Mouse (Mus musculus) heart, adult 2 months (tissue): ENCODE results near the gene Clic6. TPM values are rescaled to one million over a fixed set of nuclear protein-coding genes. Genes with fewer than 3 reads are reported as not detected.

Experiments
- DNase-seq, 2 experiments: peaks; one replicate each; pipeline ENCODE4 v3.0.0; 2021
- H3K27ac ChIP-seq: fragments of 200-600 bp; 2 replicates; pipeline ENCODE4 v1.8.1; 2022
- H3K27me3 ChIP-seq: fragments of 200-500 bp; 2 replicates; pipeline ENCODE4 v1.6.1; 2012; ENCODE audit warnings: mild to moderate bottlenecking, low read length, inconsistent platforms, mixed read lengths; ENCODE audit not compliant: control insufficient read depth, insufficient read depth
- H3K36me3 ChIP-seq: fragments of 200-500 bp; 2 replicates; pipeline ENCODE4 v1.6.1; 2012; ENCODE audit warnings: low read length, inconsistent platforms; ENCODE audit not compliant: control insufficient read depth, insufficient read depth
- H3K4me1 ChIP-seq: fragments of 200-500 bp; 2 replicates; pipeline ENCODE4 v1.6.1; 2011; ENCODE audit warnings: low read length; ENCODE audit not compliant: control insufficient read depth, insufficient read depth
- H3K4me3 ChIP-seq: fragments of 200-600 bp; 2 replicates; pipeline ENCODE4 v1.8.1; 2022
- H3K79me2 ChIP-seq: fragments of 200-500 bp; replicated peaks from 2 replicates; pipeline ENCODE4 v1.6.1; 2012; ENCODE audit warnings: mild to moderate bottlenecking, inconsistent platforms, low read length, moderate library complexity, mixed read lengths; ENCODE audit not compliant: control insufficient read depth, insufficient read depth
- H3K9ac ChIP-seq: fragments of 200-500 bp; 2 replicates; pipeline ENCODE4 v1.6.1; 2012; ENCODE audit warnings: low read depth, mild to moderate bottlenecking, control low read depth, inconsistent platforms, low read length, mixed read lengths
- CTCF ChIP-seq: fragments of 200-600 bp; IDR thresholded peaks from 2 replicates; pipeline ENCODE4 v1.8.1; 2022; ENCODE audit warnings: antibody characterized with exemption, mild to moderate bottlenecking, moderate library complexity
- EP300 ChIP-seq: fragments of 200-500 bp; IDR thresholded peaks from 2 replicates; pipeline ENCODE4 v1.6.1; 2011; ENCODE audit warnings: low read depth, low read length, control low read depth; ENCODE audit not compliant: insufficient read depth
- POLR2A ChIP-seq: fragments of 200-500 bp; IDR thresholded peaks from 2 replicates; pipeline ENCODE4 v1.6.1; 2011; ENCODE audit warnings: mild to moderate bottlenecking, low read depth, low read length, control low read depth; ENCODE audit not compliant: insufficient read depth
- WGBS: fragments of 180-500 bp; shearing (Covaris S2); methylation state at CpG from one replicate; pipeline ENCODE4 v1.1.7; 2018; 5-methylcytosine and 5-hydroxymethylcytosine counted together
- intact Hi-C: fragments of 180-260 bp; cut with DNase I; formaldehyde crosslinking; loops from one replicate; pipeline ENCODE4 v1.15.1; 2025
- polyA plus RNA-seq: library from polyadenylated mRNA; depleted of rRNA; stranded (reverse); fragments of >200 nt; gene quantifications from 2 replicates; pipeline ENCODE4 v1.2.3, GENCODE M21; 2012
- total RNA-seq, 2 experiments: library from RNA; stranded (reverse); gene quantifications; 2 replicates each; pipeline ENCODE4 v1.2.3; 2021

Gene Clic6
- total and polyA plus RNA-seq, 3 experiments, result 0.07 to 0.92 (median 0.18) TPM

DNA sequence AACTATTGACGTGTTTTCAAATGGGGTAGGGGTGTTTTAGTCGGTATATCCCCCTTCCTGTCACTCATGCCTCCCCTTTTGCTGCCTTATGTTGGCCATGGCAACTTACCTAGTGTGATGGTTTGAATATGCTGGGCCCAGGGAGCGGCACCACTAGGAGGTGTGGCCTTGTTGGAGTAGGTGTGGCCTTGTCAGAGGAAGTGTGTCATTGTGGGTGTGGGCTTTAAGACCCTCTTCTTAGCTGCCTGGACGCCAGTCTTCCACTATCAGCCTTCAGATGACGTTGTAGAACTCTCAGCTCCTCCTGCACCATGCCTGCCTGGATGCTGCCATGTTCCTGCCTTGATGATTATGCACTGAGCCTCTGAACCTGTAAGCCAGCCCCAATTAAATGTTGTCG is 14.8 kb upstream of the Clic6 start, which contains the start of gene Rcan1:
Gene Rcan1 (minus strand): TSS at position 162 of the 400 bp plus-strand sequence.
- no peaks in the 10 kb centered on the region for H3K27me3 ChIP-seq
- WGBS, result 71% methylated on average over 6 of the region's 6 CpGs
- no peak within 1 kb of the TSS for H3K27ac ChIP-seq
- peaks cover 2% of the 10 kb centered on the region; the same call in 1 of the 2 replicates for H3K4me1 ChIP-seq
- intact Hi-C loops, result no loop called here
- H3K36me3 ChIP-seq, result no peaks in the 10 kb centered on the region
- no peak for DNase-seq
- no peaks in the 10 kb centered on the region for H3K79me2 ChIP-seq
- H3K4me3 ChIP-seq, result no peak within 1 kb of the TSS
- no peak for TF ChIP-seq CTCF
- TF ChIP-seq POLR2A, result no peak
- no peak for TF ChIP-seq EP300
- no peak within 1 kb of the TSS for H3K9ac ChIP-seq

- Histone ChIP-seq H3K36me3 (no peaks in the 10 kb centered on the region), H3K27me3 (no peaks in the 10 kb centered on the region), H3K79me2 (no peaks in the 10 kb centered on the region), H3K4me3 (no peak overlapping the region), H3K27ac (no peak overlapping the region), H3K9ac (no peak overlapping the region), H3K4me1 (peaks cover 2% of the 10 kb centered on the region; the same call in 1 of the 2 replicates)
- intact Hi-C loops, result no loop called here
- 63% methylated on average over 3 of the region's 3 CpGs for WGBS
- TF ChIP-seq EP300, result no peak
- TF ChIP-seq POLR2A, result no peak
- no peak for TF ChIP-seq CTCF
- DNase-seq, result no peak
Observed at GRCm38 (mm10) chr16:92472898-92473297, 12.6 kb upstream of the Clic6 start.

DNA sequence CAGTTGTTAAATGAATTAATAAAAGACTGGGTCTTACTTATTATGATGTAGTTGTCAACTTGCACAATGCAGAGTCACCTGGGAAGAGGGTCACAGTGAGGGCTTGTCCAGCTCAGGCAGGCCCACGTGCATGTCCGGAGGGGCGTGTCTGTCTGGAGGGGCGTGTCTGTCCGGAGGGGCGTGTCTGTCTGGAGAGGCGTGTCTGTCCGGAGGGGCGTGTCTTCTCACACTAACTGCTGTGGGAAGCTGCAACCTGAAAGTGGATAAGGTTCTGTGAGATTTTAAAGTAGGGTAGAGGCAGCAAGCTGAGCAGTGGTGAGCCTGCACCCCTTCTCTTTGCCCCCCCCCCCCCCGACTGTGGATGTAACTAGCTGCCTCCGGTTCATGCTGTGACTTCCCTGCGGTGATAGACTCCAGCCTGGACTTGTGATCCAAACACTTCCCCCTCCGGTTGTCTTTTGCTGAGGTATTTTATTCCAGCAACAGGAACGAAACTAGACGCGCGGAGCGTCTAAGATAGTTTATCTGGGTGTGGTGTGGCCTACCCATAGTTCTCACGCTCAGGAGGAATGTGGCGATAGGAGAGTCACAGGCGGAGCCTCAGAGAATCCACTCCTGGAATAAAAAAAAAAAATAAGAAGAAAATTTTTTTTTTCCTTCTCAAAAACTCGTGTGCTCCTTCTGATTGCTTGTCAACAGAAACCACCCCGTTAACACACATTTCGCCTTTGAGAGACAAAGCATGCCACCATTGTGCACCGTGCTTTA is 10.3 kb upstream of the Clic6 start:
- WGBS, result 30% methylated on average over 25 of the region's 25 CpGs
- Histone ChIP-seq H3K36me3 (no peaks in the 10 kb centered on the region), H3K4me3 (no peak overlapping the region), H3K4me1 (peaks cover 1% of the 10 kb centered on the region; the same call in 1 of the 2 replicates), H3K27ac (no peak overlapping the region), H3K9ac (no peak overlapping the region), H3K79me2 (no peaks in the 10 kb centered on the region), H3K27me3 (no peaks in the 10 kb centered on the region)
- TF ChIP-seq EP300 (no peak), CTCF (no peak), POLR2A (no peak)
- DNase-seq, result no peak
- intact Hi-C loops, result loop anchor here (5.0 kb wide), 2 partner anchors 133 to 163 kb away; no protein-coding TSS in a partner anchor

DNA sequence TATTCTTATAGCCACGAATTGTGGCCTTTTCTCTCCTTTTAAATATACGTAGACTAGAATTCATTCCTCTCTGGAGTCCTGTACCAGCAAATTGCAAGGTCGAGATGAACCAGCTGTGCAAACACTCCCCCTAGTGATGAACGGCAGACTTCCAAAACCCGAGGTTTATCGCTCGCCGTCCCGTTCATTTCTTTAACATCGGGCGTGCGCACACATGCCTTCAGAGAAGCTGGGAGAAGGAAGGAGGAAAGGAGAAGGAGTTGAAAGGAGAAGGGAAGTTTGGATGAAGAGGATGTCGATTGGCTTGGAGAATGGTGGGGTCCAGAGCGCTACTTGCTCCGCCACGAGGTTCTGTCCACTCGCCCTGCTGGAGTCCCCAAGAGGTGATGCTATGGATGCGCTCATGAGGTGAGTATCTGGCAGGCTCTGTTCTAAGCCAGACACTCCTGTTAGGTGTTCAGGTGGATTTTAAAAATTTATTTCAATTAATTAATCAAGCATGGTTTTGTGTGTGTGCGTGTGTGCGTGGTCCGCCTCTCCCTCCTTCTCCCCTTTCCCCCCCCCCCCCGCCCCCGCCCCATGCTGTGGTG is 6.9 kb upstream of the Clic6 start:
- Histone ChIP-seq H3K27ac (no peak overlapping the region), H3K27me3 (no peaks in the 10 kb centered on the region), H3K4me1 (peaks cover 1% of the 10 kb centered on the region; the same call in 1 of the 2 replicates), H3K36me3 (no peaks in the 10 kb centered on the region), H3K79me2 (no peaks in the 10 kb centered on the region), H3K9ac (no peak overlapping the region), H3K4me3 (no peak overlapping the region)
- WGBS, result 14% methylated on average over 23 of the region's 23 CpGs
- intact Hi-C loops, result loop anchor here (1.0 to 5.0 kb wide), 3 partner anchors 93 to 166 kb away; no protein-coding TSS in a partner anchor
- peak; percentile 54 to 66 for DNase-seq
- TF ChIP-seq CTCF, result peak; percentile 94
- TF ChIP-seq POLR2A, result no peak
- TF ChIP-seq EP300, result 0 out of 2 replicates have a peak, but pooled peaks have one; percentile 36

- H3K9ac ChIP-seq, result no peak overlapping the region
- 55% methylated on average over 6 of the region's 6 CpGs for WGBS
Observed at GRCm38 (mm10) chr16:92487086-92487485, 1.6 kb downstream of the Clic6 start.

More at GRCm38 (mm10) chr16:92487086-92487485, 1.6 kb downstream of the Clic6 start:
- Histone ChIP-seq H3K4me1 (no peaks in the 10 kb centered on the region), H3K36me3 (no peaks in the 10 kb centered on the region), H3K27ac (no peak overlapping the region), H3K27me3 (no peaks in the 10 kb centered on the region), H3K79me2 (no peaks in the 10 kb centered on the region), H3K4me3 (no peak overlapping the region)
- no peak for TF ChIP-seq EP300
- no peak for TF ChIP-seq POLR2A
- TF ChIP-seq CTCF, result no peak
- intact Hi-C loops, result loop anchor here (1.0 kb wide), 1 partner anchor 146 kb away; no protein-coding TSS in a partner anchor
- no peak for DNase-seq
